Mouse (Mus musculus) CH12.LX (cell line): ENCODE measurements at regions not wholly inside any gene's neighbourhood (a gene's known extent, or its start where the extent isn't known, plus 50 kb on each side); places are given as distances from the start of the nearest gene placed in this dataset.

Experiments used
- DNase-seq: peaks from one replicate; pipeline ENCODE4 v3.0.0-alpha.2; 2013; ENCODE audit errors: extremely low read depth
- H3K27ac ChIP-seq: 2 replicates; pipeline ENCODE4 v1.5.1; 2012; ENCODE audit warnings: low read depth, mild to moderate bottlenecking, control low read depth, moderate library complexity; ENCODE audit not compliant: insufficient read depth
- H3K27me3 ChIP-seq: replicated peaks from 2 replicates; pipeline ENCODE3; 2012; ENCODE audit warnings: inconsistent platforms
- H3K36me3 ChIP-seq, 2 experiments: replicated peaks in 1 of 2; 2 replicates each; pipeline versions ENCODE3 to v1.6.1; 2012; ENCODE audit warnings: inconsistent platforms in 1 of 2, low read length in 1 of 2, mild to moderate bottlenecking in 1 of 2, mixed read lengths in 1 of 2, moderate library complexity in 1 of 2; ENCODE audit not compliant: control insufficient read depth in 1 of 2, insufficient read depth in 1 of 2
- H3K4me1 ChIP-seq, 2 experiments: 2 replicates each; pipeline ENCODE4 v1.6.1; 2012; ENCODE audit warnings: inconsistent platforms in 1 of 2, moderate library complexity in 1 of 2; ENCODE audit not compliant: insufficient read depth in 2 of 2, control insufficient read depth in 1 of 2
- H3K4me2 ChIP-seq: 2 replicates; pipeline ENCODE4 v1.6.1; 2012; ENCODE audit warnings: low read depth, mild to moderate bottlenecking, control low read depth; ENCODE audit not compliant: poor library complexity, insufficient read depth, severe bottlenecking
- H3K4me3 ChIP-seq, 3 experiments: fragments of 150-350 bp in 1 of 3; sonication (generic) in 1 of 3; replicated peaks in 1 of 3; 2 replicates each; pipeline versions ENCODE3 to v1.5.1; 2011 to 2012; ENCODE audit warnings: low read depth in 2 of 3, low read length in 2 of 3, mild to moderate bottlenecking in 2 of 3, moderate library complexity in 2 of 3, control low read depth in 1 of 3, improper control_type of control experiment in 1 of 3, inconsistent platforms in 1 of 3, mixed read lengths in 1 of 3; ENCODE audit not compliant: poor library complexity in 1 of 3
- H3K79me2 ChIP-seq: replicated peaks from 2 replicates; pipeline ENCODE4 v1.6.1; 2012; ENCODE audit warnings: mild to moderate bottlenecking, moderate library complexity; ENCODE audit not compliant: control insufficient read depth, poor library complexity, insufficient read depth, severe bottlenecking; ENCODE audit errors: extremely low read depth
- H3K9ac ChIP-seq: 2 replicates; pipeline ENCODE4 v1.6.1; 2012; ENCODE audit warnings: low read depth, mild to moderate bottlenecking, control low read depth, moderate library complexity; ENCODE audit not compliant: insufficient read depth
- H3K9me3 ChIP-seq: replicated peaks from 2 replicates; pipeline ENCODE3; 2012; ENCODE audit warnings: low read length, inconsistent platforms, mixed read lengths
- CTCF ChIP-seq, 2 experiments: IDR thresholded peaks in 1 of 2; conservative IDR thresholded peaks in 1 of 2; 2 replicates each; pipeline ENCODE4 v1.5.1; 2011 to 2012; ENCODE audit warnings: low read depth in 2 of 2, low read length in 2 of 2, improper control_type of control experiment in 1 of 2, inconsistent platforms in 1 of 2, mild to moderate bottlenecking in 1 of 2, moderate library complexity in 1 of 2
- E2F4 ChIP-seq: IDR thresholded peaks from 2 replicates; pipeline ENCODE4 v1.6.1; 2011; ENCODE audit warnings: low read depth, low read length, improper control_type of control experiment; ENCODE audit not compliant: insufficient replicate concordance
- ELF1 ChIP-seq: IDR thresholded peaks from 2 replicates; pipeline ENCODE4 v1.6.1; 2014; ENCODE audit warnings: low read depth, mild to moderate bottlenecking, inconsistent platforms, low read length, improper control_type of control experiment
- HCFC1 ChIP-seq: IDR thresholded peaks from 2 replicates; pipeline ENCODE4 v1.6.1; 2012; ENCODE audit warnings: low read depth, mild to moderate bottlenecking, inconsistent platforms, low read length, improper control_type of control experiment
- JUN ChIP-seq: IDR thresholded peaks from 2 replicates; pipeline ENCODE4 v1.6.1; 2011; ENCODE audit warnings: low read depth, mild to moderate bottlenecking, low read length, improper control_type of control experiment, moderate library complexity; ENCODE audit not compliant: insufficient read depth
- MAFK ChIP-seq: IDR thresholded peaks from 2 replicates; pipeline ENCODE4 v1.6.1; 2011; ENCODE audit warnings: low read length, improper control_type of control experiment; ENCODE audit not compliant: insufficient replicate concordance
- MAZ ChIP-seq: IDR thresholded peaks from 2 replicates; pipeline ENCODE4 v1.6.1; 2012; ENCODE audit warnings: low read depth, mild to moderate bottlenecking, inconsistent platforms, low read length, improper control_type of control experiment, moderate library complexity
- NELFE ChIP-seq: IDR thresholded peaks from 2 replicates; pipeline ENCODE4 v1.6.1; 2011; ENCODE audit warnings: low read depth, low read length, improper control_type of control experiment
- NRF1 ChIP-seq: IDR thresholded peaks from 2 replicates; pipeline ENCODE4 v1.6.1; 2014; ENCODE audit warnings: low read depth, mild to moderate bottlenecking, inconsistent platforms, low read length, improper control_type of control experiment, moderate library complexity
- POLR2A ChIP-seq: IDR thresholded peaks from 2 replicates; pipeline ENCODE4 v1.6.1; 2011; ENCODE audit warnings: low read depth, mild to moderate bottlenecking, improper control_type of control experiment, low read length
- POLR2AphosphoS2 ChIP-seq: IDR thresholded peaks from 2 replicates; pipeline ENCODE4 v1.6.1; 2011; ENCODE audit warnings: low read depth, low read length, improper control_type of control experiment
- RCOR1 ChIP-seq: conservative IDR thresholded peaks from 2 replicates; pipeline ENCODE4 v1.6.1; 2012; ENCODE audit warnings: low read depth, mild to moderate bottlenecking, inconsistent platforms, low read length, improper control_type of control experiment
- SIN3A ChIP-seq: IDR thresholded peaks from 2 replicates; pipeline ENCODE4 v1.6.1; 2012; ENCODE audit warnings: low read length, improper control_type of control experiment, inconsistent platforms
- SMC3 ChIP-seq: IDR thresholded peaks from 2 replicates; pipeline ENCODE4 v1.6.1; 2011; ENCODE audit warnings: low read depth, low read length, improper control_type of control experiment
- UBTF ChIP-seq: IDR thresholded peaks from 2 replicates; pipeline ENCODE4 v1.6.1; 2012; ENCODE audit warnings: low read depth, mild to moderate bottlenecking, inconsistent platforms, low read length, improper control_type of control experiment, moderate library complexity
- USF2 ChIP-seq: conservative IDR thresholded peaks from 2 replicates; pipeline ENCODE4 v1.6.1; 2011; ENCODE audit warnings: low read depth, low read length, improper control_type of control experiment
- ZC3H11A ChIP-seq: IDR thresholded peaks from 2 replicates; pipeline ENCODE4 v1.6.1; 2012; ENCODE audit warnings: low read depth, mild to moderate bottlenecking, inconsistent platforms, low read length, improper control_type of control experiment
- ZMIZ1 ChIP-seq: IDR thresholded peaks from 2 replicates; pipeline ENCODE4 v1.6.1; 2012; ENCODE audit warnings: low read depth, mild to moderate bottlenecking, inconsistent platforms, low read length, improper control_type of control experiment
- ZNF384 ChIP-seq: IDR thresholded peaks from 2 replicates; pipeline ENCODE4 v1.6.1; 2012; ENCODE audit warnings: low read depth, low read length, improper control_type of control experiment, inconsistent platforms
- dilution Hi-C: fragments of 300-500 bp; cut with MboI; formaldehyde crosslinking; loops from 2 replicates; pipeline ENCODE4 v1.14.3; 2020; ENCODE audit warnings: low sequenced_read_pairs; ENCODE audit not compliant: extremely low pct_unique_long_range_greater_than_20kb, extremely low pct_ligation_motif_present
- in situ Hi-C: fragments of 300-500 bp; cut with MboI; formaldehyde crosslinking; loops from 3 replicates; pipeline ENCODE4 v1.14.3; 2019; ENCODE audit warnings: low sequenced_read_pairs, low pct_ligation_motif_present, low pct_unique_long_range_greater_than_20kb, mixed read lengths

GRCm38 (mm10) chr1:56260759-56261158 is 376.5 kb downstream of the Hsfy2 start:
- in situ Hi-C loops (no loop called here), dilution Hi-C loops (no loop called here)
- Histone ChIP-seq H3K4me1 (no peaks in the 10 kb centered on the region), H3K36me3 (no peaks in the 10 kb centered on the region), H3K9ac (no peak overlapping the region), H3K27me3 (no peaks in the 10 kb centered on the region), H3K9me3 (peaks cover 2% of the 10 kb centered on the region), H3K4me3 (no peak overlapping the region), H3K4me2 (no peak overlapping the region), H3K79me2 (no peaks in the 10 kb centered on the region), H3K27ac (no peak overlapping the region)
- no peak for DNase-seq
- no peak for TF ChIP-seq NELFE
- TF ChIP-seq POLR2AphosphoS2: no peak
- TF ChIP-seq MAFK: no peak
- TF ChIP-seq RCOR1: no peak
- TF ChIP-seq ELF1: no peak
- TF ChIP-seq JUN: no peak
- no peak for TF ChIP-seq E2F4
- TF ChIP-seq HCFC1: no peak
- no peak for TF ChIP-seq MAZ
- no peak for TF ChIP-seq NRF1
- no peak for TF ChIP-seq SMC3
- no peak for TF ChIP-seq USF2
- TF ChIP-seq UBTF: no peak
- no peak for TF ChIP-seq ZMIZ1
- TF ChIP-seq POLR2A: no peak
- no peak for TF ChIP-seq ZC3H11A

- H3K9ac ChIP-seq: no peak overlapping the region
- dilution Hi-C loops (no loop called here), in situ Hi-C loops (no loop called here)
- no peak for DNase-seq
- no peak for TF ChIP-seq ELF1
- TF ChIP-seq CTCF (conservative IDR thresholded peaks at IDR 0.05 in 1 of 2, IDR thresholded peaks at IDR 0.05 in 1 of 2; ENCODE audit: low read depth in 2 of 2, low read length in 2 of 2): no peak
- TF ChIP-seq ZNF384: no peak
- no peak for TF ChIP-seq SIN3A
- no peak for TF ChIP-seq HCFC1
- no peaks in the 10 kb centered on the region for H3K4me1 ChIP-seq
- no peak overlapping the region for H3K4me3 ChIP-seq
- no peaks in the 10 kb centered on the region for H3K79me2 ChIP-seq
- H3K27ac ChIP-seq: no peak overlapping the region
- no peaks in the 10 kb centered on the region for H3K9me3 ChIP-seq
- H3K4me2 ChIP-seq: no peak overlapping the region
- no peaks in the 10 kb centered on the region for H3K36me3 ChIP-seq
- no peaks in the 10 kb centered on the region for H3K27me3 ChIP-seq
Observed at GRCm38 (mm10) chr1:56256839-56257490, 380.3 kb downstream of the Hsfy2 start.
